Mouse (Mus musculus) hematopoietic multipotent progenitor cell, adult 10-12 weeks (in vitro differentiated cells): ENCODE results near the gene Plcd3. TPM values are rescaled to one million over a fixed set of nuclear protein-coding genes. Genes with fewer than 3 reads are reported as not detected.

Source experiments
- polyA plus RNA-seq: library from polyadenylated mRNA; stranded (reverse); fragments of >175 nt; gene quantifications from 2 replicates; pipeline ENCODE4 v1.2.3, GENCODE M21; 2012; ENCODE audit warnings: low replicate concordance

The Plcd3 gene
- polyA plus RNA-seq, result 0.15 and 0.18 TPM in 2 replicates

DNA sequence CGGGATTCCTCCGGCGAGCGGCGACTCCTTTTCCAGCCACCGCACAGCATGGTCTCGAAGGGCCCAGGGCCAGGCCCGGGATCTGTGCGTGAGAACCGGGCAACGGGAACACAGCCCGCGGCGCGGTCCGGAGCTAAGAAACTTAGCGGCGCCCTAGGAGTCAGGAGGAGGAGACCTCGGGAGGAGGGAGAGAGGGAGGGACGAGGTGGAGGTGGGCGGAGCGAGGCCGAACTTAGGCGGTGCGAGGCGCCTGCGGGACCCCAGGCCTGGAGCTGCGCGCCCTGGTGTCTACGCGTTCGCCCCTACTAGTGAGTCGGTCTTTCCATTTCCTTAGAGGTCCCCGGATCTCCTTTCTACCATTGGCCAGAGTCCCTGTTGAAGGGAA, at the start of gene Plcd3, which contains the start of gene Acbd4:
Gene Plcd3 (minus strand): TSS at position 178 of the 385 bp plus-strand sequence.
Gene Acbd4 (plus strand): TSS at position 202 of the 385 bp plus-strand sequence.

GRCm38 (mm10) chr11:103131701-103132575, 30.5 kb upstream of the Plcd3 start, which contains the start of gene Hexim2:
TSS of gene Hexim2 (plus strand) at chr11:103132429.

GRCm38 (mm10) chr11:103116008-103116818, 14.8 kb upstream of the Plcd3 start, which contains the start of gene Hexim1:
TSS of gene Hexim1 (plus strand) at chr11:103116231.

GRCm38 (mm10) chr11:103028176-103028891, 73.1 kb downstream of the Plcd3 start, which contains the start of the genes Nmt1 and Dcakd:
TSS of gene Nmt1 (plus strand) at chr11:103028190.
TSS of gene Dcakd (minus strand) at chr11:103028333.

Other genes starting within 250 kb of the Plcd3 start
- gene Eftud2, start 220.7 kb downstream of the Plcd3 start, polyA plus RNA-seq, result 92.1 and 150 TPM in 2 replicates
- not detected in 2 replicates for gene Ccdc103, start 220.5 kb downstream of the Plcd3 start, polyA plus RNA-seq
- not detected in 2 replicates for gene Fam187a, start 216.5 kb downstream of the Plcd3 start, polyA plus RNA-seq
- 1.1 TPM in 1 of 2 replicates, not detected in the other for gene Gfap, start 200.7 kb downstream of the Plcd3 start, polyA plus RNA-seq
- gene Kif18b, start 176.5 kb downstream of the Plcd3 start, polyA plus RNA-seq, result 3.6 and 12.5 TPM in 2 replicates
- not detected in 2 replicates for gene C1ql1, start 155.0 kb downstream of the Plcd3 start, polyA plus RNA-seq
- gene Nmt1, start 73.5 kb downstream of the Plcd3 start, polyA plus RNA-seq, result 9.5 and 16.8 TPM in 2 replicates
- gene Dcakd, start 73.3 kb downstream of the Plcd3 start, polyA plus RNA-seq, result 30.8 and 47.5 TPM in 2 replicates
- 60.3 and 69.9 TPM in 2 replicates for gene Acbd4, start within 50 bp of the Plcd3 start, polyA plus RNA-seq
- gene Hexim1, start 14.6 kb upstream of the Plcd3 start, polyA plus RNA-seq, result 25.6 and 27.7 TPM in 2 replicates
- 4.3 and 5.1 TPM in 2 replicates for gene Hexim2, start 30.8 kb upstream of the Plcd3 start, polyA plus RNA-seq
- gene Fmnl1, start 69.4 kb upstream of the Plcd3 start, polyA plus RNA-seq, result 244 and 485 TPM in 2 replicates
- gene 1700023F06Rik, start 106.9 kb upstream of the Plcd3 start, polyA plus RNA-seq, result not detected in 2 replicates
- 0.18 TPM in 1 of 2 replicates, not detected in the other for gene Spata32, start 116.8 kb upstream of the Plcd3 start, polyA plus RNA-seq
- gene Map3k14, start 165.8 kb upstream of the Plcd3 start, polyA plus RNA-seq, result 44.3 and 54.1 TPM in 2 replicates